Mouse (Mus musculus) kidney, adult 2 months (tissue): ENCODE measurements around the gene Lhb. TPM values are rescaled to one million over a fixed set of nuclear protein-coding genes. Genes with fewer than 3 reads are reported as not detected.
"Not testable (repeated sequence)": the region's sequence is repeated elsewhere in the genome, so short reads cannot be mapped to it uniquely, and the experiment has no call there.

Source experiments
- DNase-seq: peaks from one replicate; pipeline ENCODE4 v3.0.0; 2021
- H3K27ac ChIP-seq: fragments of 200-500 bp; 2 replicates; pipeline ENCODE4 v1.5.1; 2012; ENCODE audit warnings: low read depth, low read length, control low read depth, inconsistent platforms; ENCODE audit not compliant: insufficient read depth
- H3K27me3 ChIP-seq: fragments of 200-500 bp; replicated peaks from 2 replicates; pipeline ENCODE4 v1.6.1; 2012; ENCODE audit warnings: mild to moderate bottlenecking, moderate library complexity, low read length, inconsistent platforms; ENCODE audit not compliant: control insufficient read depth, insufficient read depth
- H3K36me3 ChIP-seq: fragments of 200-500 bp; 2 replicates; pipeline ENCODE4 v1.6.1; 2012; ENCODE audit warnings: mild to moderate bottlenecking, moderate library complexity, low read length, inconsistent platforms; ENCODE audit not compliant: control insufficient read depth, insufficient read depth
- H3K4me1 ChIP-seq: fragments of 200-500 bp; 2 replicates; pipeline ENCODE4 v1.6.1; 2011; ENCODE audit warnings: low read length; ENCODE audit not compliant: control insufficient read depth, insufficient read depth
- H3K4me3 ChIP-seq: fragments of 200-500 bp; 2 replicates; pipeline ENCODE4 v1.5.1; 2011; ENCODE audit warnings: mild to moderate bottlenecking, low read depth, low read length, control low read depth; ENCODE audit not compliant: insufficient read depth
- CTCF ChIP-seq: fragments of 200-500 bp; conservative IDR thresholded peaks from 2 replicates; pipeline ENCODE4 v1.5.1; 2011; ENCODE audit warnings: low read depth, mild to moderate bottlenecking, control low read depth, low read length, moderate library complexity, mixed read lengths; ENCODE audit not compliant: insufficient read depth, insufficient read length
- POLR2A ChIP-seq: fragments of 200-500 bp; IDR thresholded peaks from one replicate; pipeline ENCODE4 v1.6.1; 2011; ENCODE audit warnings: low read depth, low read length, control low read depth
- WGBS: fragments of 180-500 bp; shearing (Covaris S2); methylation state at CpG from one replicate; pipeline ENCODE4 v1.1.7; 2018; 5-methylcytosine and 5-hydroxymethylcytosine counted together
- polyA plus RNA-seq: library from polyadenylated mRNA; depleted of rRNA; stranded (reverse); fragments of >200 nt; gene quantifications from 2 replicates; pipeline ENCODE4 v1.2.3, GENCODE M21; 2012

Gene Lhb
- polyA plus RNA-seq, 1 experiment = not detected

GRCm38 (mm10) chr7:45457204-45458060 lies 36.8 kb downstream of the Lhb start:
- 27% methylated on average over 10 of the region's 10 CpGs for WGBS
- H3K4me3 ChIP-seq = peak overlapping the region; percentile 82
- H3K27ac ChIP-seq = peak overlapping the region; percentile 83
- DNase-seq = peak; percentile 91
- TF ChIP-seq CTCF (no peak), POLR2A (no peak)
- H3K4me1 ChIP-seq = peaks cover 19% of the 10 kb centered on the region
- H3K27me3 ChIP-seq = no peaks in the 10 kb centered on the region
- H3K36me3 ChIP-seq = peaks cover 11% of the 10 kb centered on the region

GRCm38 (mm10) chr7:45458748-45459563 lies 38.3 kb downstream of the Lhb start:
- TF ChIP-seq POLR2A = peak; percentile 26
- TF ChIP-seq CTCF = no peak
- WGBS = under 1% methylated on average over 43 of the region's 43 CpGs
- DNase-seq = peak; percentile 80
- peaks cover 19% of the 10 kb centered on the region for H3K4me1 ChIP-seq
- H3K27ac ChIP-seq = peak overlapping the region; percentile 83
- peaks cover 11% of the 10 kb centered on the region for H3K36me3 ChIP-seq
- no peaks in the 10 kb centered on the region for H3K27me3 ChIP-seq
- H3K4me3 ChIP-seq = peak overlapping the region; percentile 82

- Histone ChIP-seq H3K27ac (peak within 1 kb of the TSS; percentile 95), H3K36me3 (peaks cover 11% of the 10 kb centered on the region), H3K4me1 (peaks cover 19% of the 10 kb centered on the region), H3K4me3 (peak within 1 kb of the TSS; percentile 82)
- peak; percentile 99 for DNase-seq
- not testable (repeated sequence) for H3K27me3 ChIP-seq
- under 1% methylated on average over 32 of the region's 37 CpGs for WGBS
- TF ChIP-seq POLR2A = peak; percentile 89
These were observed 39.0 kb downstream of the Lhb start, which contains the start of gene Ftl1 for GRCm38 (mm10) chr7:45459564-45460140. Gene Ftl1 (minus strand): TSS chr7:45459884.

- WGBS = 28% methylated on average over 7 of the region's 7 CpGs
- Histone ChIP-seq H3K36me3 (peaks cover 11% of the 10 kb centered on the region), H3K27ac (peak overlapping the region; percentile 95), H3K4me1 (peaks cover 19% of the 10 kb centered on the region), H3K27me3 (no peaks in the 10 kb centered on the region), H3K4me3 (peak overlapping the region; percentile 49; the same call in 1 of the 2 replicates)
- TF ChIP-seq CTCF = no peak
- TF ChIP-seq POLR2A = no peak
- peak; percentile 90 for DNase-seq
These were observed 39.8 kb downstream of the Lhb start for GRCm38 (mm10) chr7:45460377-45460776.

GRCm38 (mm10) chr7:45460860-45461314 lies 40.3 kb downstream of the Lhb start:
- H3K27me3 ChIP-seq = no peaks in the 10 kb centered on the region
- H3K4me1 ChIP-seq = peaks cover 24% of the 10 kb centered on the region
- WGBS = 7% methylated on average over 13 of the region's 13 CpGs
- TF ChIP-seq CTCF = no peak
- TF ChIP-seq POLR2A = no peak
- peak; percentile 80 for DNase-seq
- H3K36me3 ChIP-seq = peaks cover 11% of the 10 kb centered on the region
- peak overlapping the region; percentile 19 for H3K4me3 ChIP-seq
- H3K27ac ChIP-seq = peak overlapping the region; percentile 95

GRCm38 (mm10) chr7:45461326-45461725 lies 40.7 kb downstream of the Lhb start:
- DNase-seq = no peak
- peak overlapping the region; percentile 19; the same call in 1 of the 2 replicates for H3K4me3 ChIP-seq
- peaks cover 11% of the 10 kb centered on the region for H3K36me3 ChIP-seq
- H3K4me1 ChIP-seq = peaks cover 26% of the 10 kb centered on the region
- no peaks in the 10 kb centered on the region for H3K27me3 ChIP-seq
- no peak for TF ChIP-seq POLR2A
- TF ChIP-seq CTCF = no peak
- 45% methylated on average over 5 of the region's 5 CpGs for WGBS
- peak overlapping the region; percentile 95 for H3K27ac ChIP-seq
